Mouse (Mus musculus) lung, postnatal 0 days (tissue): ENCODE measurements around the gene Catsper2. TPM values are rescaled to one million over a fixed set of nuclear protein-coding genes. Genes with fewer than 3 reads are reported as not detected.

Experiments
- ATAC-seq: fragments of 200-750 bp; cut with Nextera tagmentation; 2 replicates; pipeline ENCODE4 v1.8.0; 2017; ENCODE audit warnings: moderate library complexity
- DNase-seq: peaks from one replicate; pipeline ENCODE4 v3.0.0-alpha.2; 2016; ENCODE audit warnings: low spot score
- H3K27ac ChIP-seq: fragments of 300-500 bp; sonication (generic); 2 replicates; pipeline ENCODE4 v1.5.1; 2014; ENCODE audit warnings: antibody characterized with exemption, mild to moderate bottlenecking, low read length, mixed read lengths
- H3K27me3 ChIP-seq: fragments of 300-500 bp; sonication (generic); replicated peaks from 2 replicates; pipeline ENCODE4 v1.6.1; 2014; ENCODE audit warnings: low read length, mixed read lengths; ENCODE audit not compliant: insufficient read depth
- H3K36me3 ChIP-seq: fragments of 300-500 bp; sonication (generic); 2 replicates; pipeline ENCODE4 v1.6.1; 2014; ENCODE audit warnings: low read length, mixed read lengths; ENCODE audit not compliant: insufficient read depth
- H3K4me1 ChIP-seq: fragments of 300-500 bp; sonication (generic); 2 replicates; pipeline ENCODE4 v1.6.1; 2014; ENCODE audit warnings: antibody characterized with exemption, low read depth, low read length, mixed read lengths; ENCODE audit not compliant: insufficient read depth
- H3K4me2 ChIP-seq: fragments of 300-500 bp; sonication (generic); replicated peaks from 2 replicates; pipeline ENCODE4 v1.6.1; 2014; ENCODE audit warnings: low read depth, mild to moderate bottlenecking, low read length, moderate library complexity, mixed read lengths
- H3K4me3 ChIP-seq: fragments of 300-500 bp; sonication (generic); 2 replicates; pipeline ENCODE4 v1.5.1; 2014; ENCODE audit warnings: low read depth, low read length
- H3K9ac ChIP-seq: fragments of 300-500 bp; sonication (generic); replicated peaks from 2 replicates; pipeline ENCODE4 v1.6.1; 2014; ENCODE audit warnings: low read depth, mild to moderate bottlenecking
- H3K9me3 ChIP-seq: fragments of 300-500 bp; sonication (generic); 2 replicates; pipeline ENCODE4 v1.6.1; 2016; ENCODE audit warnings: low read length, mixed read lengths
- CTCF ChIP-seq: IDR thresholded peaks from 2 replicates; pipeline ENCODE4 v1.5.1; 2016; ENCODE audit warnings: antibody characterized with exemption, mild to moderate bottlenecking
- EP300 ChIP-seq: IDR thresholded peaks from 2 replicates; pipeline ENCODE4 v1.6.1; 2016; ENCODE audit warnings: antibody characterized with exemption, mild to moderate bottlenecking, control low read depth
- WGBS: fragments of 180-500 bp; shearing (Covaris S2); extraction: QIAGEN DNeasy Blood & Tissue Kit; methylation state at CpG from one replicate; pipeline ENCODE4 v1.1.7; 2014; 5-methylcytosine and 5-hydroxymethylcytosine counted together
- polyA plus RNA-seq: library from polyadenylated mRNA; unstranded; fragments of >200 nt; fragmentation: Nextera tagmentation; extraction: Ambion mirVana; gene quantifications from 2 replicates; pipeline ENCODE4 v1.2.1, GENCODE M21; 2015

The Catsper2 gene
- 1.7 and 1.8 TPM in 2 replicates for polyA plus RNA-seq

GRCm38 (mm10) chr2:121413387-121414042, at the start of gene Catsper2, which contains the start of gene Pdia3:
Gene Catsper2, minus strand, starts transcription at chr2:121413792.
Gene Pdia3, plus strand, starts transcription at chr2:121413775.
- Histone ChIP-seq H3K36me3 (no peaks in the 10 kb centered on the region), H3K27me3 (no peaks in the 10 kb centered on the region), H3K4me3 (peak within 1 kb of the TSS; percentile 93), H3K9me3 (no peaks in the 10 kb centered on the region), H3K27ac (peak within 1 kb of the TSS; percentile 97), H3K4me1 (peaks cover 12% of the 10 kb centered on the region; the same call in 1 of the 2 replicates), H3K9ac (peak within 1 kb of the TSS; percentile 99), H3K4me2 (peak within 1 kb of the TSS; percentile 71)
- peak; percentile 60 for TF ChIP-seq CTCF
- no peak for TF ChIP-seq EP300
- 2% methylated on average over 64 of the region's 68 CpGs for WGBS
- DNase-seq (peak; percentile 99), ATAC-seq (peak; percentile 99)

GRCm38 (mm10) chr2:121460071-121460470, 46.5 kb upstream of the Catsper2 start:
- Histone ChIP-seq H3K4me2 (no peak overlapping the region), H3K4me1 (peaks cover 6% of the 10 kb centered on the region; the same call in 1 of the 2 replicates), H3K9me3 (no peaks in the 10 kb centered on the region), H3K9ac (no peak overlapping the region), H3K27ac (no peak overlapping the region), H3K36me3 (no peaks in the 10 kb centered on the region), H3K27me3 (no peaks in the 10 kb centered on the region), H3K4me3 (no peak overlapping the region)
- DNase-seq (no peak), ATAC-seq (no peak)
- WGBS = 49% methylated on average over 2 of the region's 2 CpGs
- no peak for TF ChIP-seq EP300
- no peak for TF ChIP-seq CTCF

- no peaks in the 10 kb centered on the region for H3K9me3 ChIP-seq
- TF ChIP-seq EP300 (no peak), CTCF (no peak)
- H3K36me3 ChIP-seq = no peaks in the 10 kb centered on the region; the same call in 1 of the 2 replicates
- ATAC-seq = peak; percentile 95
- peak within 1 kb of the TSS; percentile 76 for H3K9ac ChIP-seq
- H3K27ac ChIP-seq = peak within 1 kb of the TSS; percentile 78
- H3K4me2 ChIP-seq = peak within 1 kb of the TSS; percentile 65
- DNase-seq = peak; percentile 94
- peaks cover 6% of the 10 kb centered on the region; the same call in 1 of the 2 replicates for H3K4me1 ChIP-seq
- 3% methylated on average over 41 of the region's 41 CpGs for WGBS
- peak within 1 kb of the TSS; percentile 74 for H3K4me3 ChIP-seq
- H3K27me3 ChIP-seq = no peaks in the 10 kb centered on the region
Measured at GRCm38 (mm10) chr2:121456692-121457642, 43.4 kb upstream of the Catsper2 start, which contains the start of gene Serinc4. Gene Serinc4, minus strand, starts transcription at chr2:121456781.

- Histone ChIP-seq H3K27ac (no peak overlapping the region), H3K4me1 (peaks cover 6% of the 10 kb centered on the region; the same call in 1 of the 2 replicates), H3K9me3 (no peaks in the 10 kb centered on the region), H3K27me3 (no peaks in the 10 kb centered on the region), H3K4me2 (no peak overlapping the region), H3K36me3 (no peaks in the 10 kb centered on the region; the same call in 1 of the 2 replicates), H3K4me3 (no peak overlapping the region), H3K9ac (no peak overlapping the region)
- TF ChIP-seq CTCF (no peak), EP300 (no peak)
- DNase-seq = no peak
- ATAC-seq = no peak
- whole genome bisulfite sequencing = 73% methylated on average over 5 of the region's 5 CpGs
Measured at GRCm38 (mm10) chr2:121455534-121455933, 41.9 kb upstream of the Catsper2 start.

- Histone ChIP-seq H3K9me3 (no peaks in the 10 kb centered on the region), H3K27me3 (no peaks in the 10 kb centered on the region), H3K4me2 (no peak overlapping the region), H3K4me3 (no peak overlapping the region), H3K9ac (no peak overlapping the region), H3K36me3 (no peaks in the 10 kb centered on the region; the same call in 1 of the 2 replicates), H3K27ac (no peak overlapping the region), H3K4me1 (peaks cover 9% of the 10 kb centered on the region; the same call in 1 of the 2 replicates)
- ATAC-seq (no peak), DNase-seq (no peak)
- 83% methylated on average over 6 of the region's 6 CpGs for WGBS
- TF ChIP-seq EP300 = no peak
Measured at GRCm38 (mm10) chr2:121453917-121454316, 40.3 kb upstream of the Catsper2 start.

- WGBS = 46% methylated on average over 4 of the region's 4 CpGs
- Histone ChIP-seq H3K4me3 (no peak within 1 kb of the TSS), H3K27me3 (no peaks in the 10 kb centered on the region), H3K27ac (no peak within 1 kb of the TSS), H3K4me2 (no peak within 1 kb of the TSS), H3K9ac (no peak within 1 kb of the TSS), H3K36me3 (no peaks in the 10 kb centered on the region; the same call in 1 of the 2 replicates), H3K4me1 (peaks cover 9% of the 10 kb centered on the region; the same call in 1 of the 2 replicates), H3K9me3 (no peaks in the 10 kb centered on the region)
- ATAC-seq (no peak), DNase-seq (no peak)
- TF ChIP-seq EP300 = no peak
- no peak for TF ChIP-seq CTCF
Measured at GRCm38 (mm10) chr2:121452990-121453389, 39.4 kb upstream of the Catsper2 start, which contains the start of gene Hypk. Gene Hypk, plus strand, starts transcription at chr2:121453290.
